10 mouse cellular contexts compared by ENCODE assay signal in the genomic region with DNA sequence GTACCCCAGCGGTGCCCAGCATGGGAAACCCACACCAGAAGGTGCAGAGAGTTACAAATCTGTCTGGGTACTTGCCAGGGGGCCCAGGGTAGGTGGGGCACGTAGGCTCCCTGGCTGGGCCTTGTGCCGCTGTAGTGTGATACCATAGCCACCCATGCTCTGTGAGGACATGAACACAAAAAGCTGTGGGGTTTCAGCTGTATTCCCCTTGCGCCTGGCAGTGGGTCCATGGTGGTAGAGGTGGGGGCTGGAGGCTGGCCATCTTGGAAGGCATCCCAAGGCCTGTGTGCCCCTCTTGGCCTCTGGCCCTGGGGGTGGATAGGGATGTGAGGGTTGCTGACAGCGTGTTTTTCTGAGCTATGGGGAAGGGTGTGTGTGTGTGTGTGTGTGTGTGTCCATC. TPM values are rescaled to one million over a fixed set of nuclear protein-coding genes. Genes with fewer than 3 reads are reported as not detected.
DNase-seq lines count a peak whose midpoint lies in the region; ATAC-seq lines count a peak whose summit lies in the region.
"Had no signal": no experiment of that assay in that cellular context is flagged by ENCODE, and none has a peak within 500 bp of the region (broad histone marks: within the 10 kb centered on the region; RNA-seq: fewer than 3 reads in every experiment).

No protein-coding gene starts in this region.

- ATAC-seq in forebrain, embryonic 15.5 days (replicated peaks) = no peak
- ATAC-seq in neural tube, embryonic 12.5 days (ENCODE audit: low FRiP score, low read depth) = no peak
- no peak for ATAC-seq in neural tube, embryonic 15.5 days (ENCODE audit: low FRiP score)
- ATAC-seq in hematopoietic stem cell, adult 5-6 weeks (replicated peaks in 1 of 2; ENCODE audit: insufficient read depth in 1 of 2, low FRiP score in 2 of 2, low TSS enrichment in 1 of 2, low read depth in 1 of 2, poor library complexity in 2 of 2, severe bottlenecking in 2 of 2) = peak; percentile 57 to 58; a peak in 3 of 4 replicates
- ATAC-seq in liver, embryonic 13.5 days (ENCODE audit: low read depth) = peak; percentile 12; the same call in 1 of the 2 replicates
- ATAC-seq: hindbrain, embryonic 16.5 days; Patski had no signal

- DNase-seq in forebrain, embryonic 10.5 days (ENCODE audit: extremely low spot score, low spot score) = no peak
- no peak for DNase-seq in liver, embryonic 13.5 days
- DNase-seq in frontal cortex, postnatal 36 days (ENCODE audit: low spot score in 2 of 2) = no peak
- DNase-seq in left cerebral cortex, adult 8-10 months (ENCODE audit: low spot score in 2 of 2) = no peak

- H3K9me3 ChIP-seq in forebrain, embryonic 10.5 days = no peaks in the 10 kb centered on the region
- H3K9me3 ChIP-seq in forebrain, embryonic 15.5 days = no peaks in the 10 kb centered on the region
- H3K9me3 ChIP-seq in neural tube, embryonic 12.5 days = no peaks in the 10 kb centered on the region
- no peaks in the 10 kb centered on the region for H3K9me3 ChIP-seq in neural tube, embryonic 15.5 days (replicated peaks)
- no peaks in the 10 kb centered on the region for H3K9me3 ChIP-seq in liver, embryonic 13.5 days (replicated peaks)

- H3K9ac ChIP-seq in forebrain, embryonic 15.5 days (replicated peaks) = no peak overlapping the region
- 0 out of 2 replicates have a peak overlapping the region, but pooled peaks have one; percentile 9 for H3K9ac ChIP-seq in neural tube, embryonic 12.5 days
- no peak overlapping the region for H3K9ac ChIP-seq in neural tube, embryonic 15.5 days (replicated peaks)
- 0 out of 2 replicates have a peak overlapping the region, but pooled peaks have one; percentile 17 for H3K9ac ChIP-seq in liver, embryonic 13.5 days

- no peak overlapping the region for H3K4me3 ChIP-seq in forebrain, embryonic 10.5 days
- H3K4me3 ChIP-seq in forebrain, embryonic 15.5 days = no peak overlapping the region
- H3K4me3 ChIP-seq in neural tube, embryonic 12.5 days = no peak overlapping the region
- no peak overlapping the region for H3K4me3 ChIP-seq in neural tube, embryonic 15.5 days (replicated peaks)
- H3K4me3 ChIP-seq in liver, embryonic 13.5 days (replicated peaks) = no peak overlapping the region

- H3K27ac ChIP-seq in forebrain, embryonic 10.5 days = peak overlapping the region; percentile 69
- no peak overlapping the region for H3K27ac ChIP-seq in forebrain, embryonic 15.5 days (replicated peaks)
- no peak overlapping the region for H3K27ac ChIP-seq in neural tube, embryonic 12.5 days
- no peak overlapping the region for H3K27ac ChIP-seq in neural tube, embryonic 15.5 days (replicated peaks)
- H3K27ac ChIP-seq in liver, embryonic 13.5 days = peak overlapping the region; percentile 80

- H3K36me3 ChIP-seq in forebrain, embryonic 10.5 days (replicated peaks) = peaks cover 47% of the 10 kb centered on the region
- no peaks in the 10 kb centered on the region for H3K36me3 ChIP-seq in forebrain, embryonic 15.5 days
- no peaks in the 10 kb centered on the region for H3K36me3 ChIP-seq in neural tube, embryonic 12.5 days
- H3K36me3 ChIP-seq in neural tube, embryonic 15.5 days = no peaks in the 10 kb centered on the region
- peaks cover 16% of the 10 kb centered on the region; the same call in 1 of the 2 replicates for H3K36me3 ChIP-seq in liver, embryonic 13.5 days

- no peaks in the 10 kb centered on the region for H3K27me3 ChIP-seq in forebrain, embryonic 10.5 days (ENCODE audit: poor library complexity, severe bottlenecking)
- no peaks in the 10 kb centered on the region for H3K27me3 ChIP-seq in forebrain, embryonic 15.5 days
- H3K27me3 ChIP-seq in neural tube, embryonic 12.5 days (replicated peaks) = no peaks in the 10 kb centered on the region
- H3K27me3 ChIP-seq in neural tube, embryonic 15.5 days (replicated peaks) = no peaks in the 10 kb centered on the region
- no peaks in the 10 kb centered on the region for H3K27me3 ChIP-seq in liver, embryonic 13.5 days
- H3K27me3 ChIP-seq: Patski had no signal

- no peak overlapping the region for H3K4me2 ChIP-seq in forebrain, embryonic 15.5 days (replicated peaks)
- no peak overlapping the region for H3K4me2 ChIP-seq in neural tube, embryonic 12.5 days (replicated peaks)
- H3K4me2 ChIP-seq in neural tube, embryonic 15.5 days = no peak overlapping the region
- no peak overlapping the region for H3K4me2 ChIP-seq in liver, embryonic 13.5 days

- peaks cover 31% of the 10 kb centered on the region for H3K4me1 ChIP-seq in forebrain, embryonic 10.5 days
- no peaks in the 10 kb centered on the region for H3K4me1 ChIP-seq in forebrain, embryonic 15.5 days
- H3K4me1 ChIP-seq in neural tube, embryonic 12.5 days = peaks cover 11% of the 10 kb centered on the region; the same call in 1 of the 2 replicates
- H3K4me1 ChIP-seq in neural tube, embryonic 15.5 days = peaks cover 9% of the 10 kb centered on the region
- peaks cover 39% of the 10 kb centered on the region for H3K4me1 ChIP-seq in liver, embryonic 13.5 days (replicated peaks)

- WGBS in forebrain, embryonic 10.5 days = 89% methylated on average over 5 of the region's 5 CpGs
- 72% methylated on average over 5 of the region's 5 CpGs for WGBS in forebrain, embryonic 15.5 days
- 84% methylated on average over 5 of the region's 5 CpGs for WGBS in neural tube, embryonic 12.5 days
- 73% methylated on average over 5 of the region's 5 CpGs for WGBS in neural tube, embryonic 15.5 days
- 61% methylated on average over 5 of the region's 5 CpGs for WGBS in liver, embryonic 13.5 days (ENCODE audit: insufficient replicate concordance)

RNA-seq across cellular contexts. Expression of gene Gprc5c, which starts 15.0 kb away (rescaled TPM):
- 31.7 and 32.3 TPM in 2 replicates for polyA plus RNA-seq in forebrain, embryonic 10.5 days (2016; fragmentation: Nextera tagmentation; extraction: Ambion mirVana)
- 6.0 and 6.2 TPM in 2 replicates for polyA plus RNA-seq in forebrain, embryonic 15.5 days (2015; fragmentation: Nextera tagmentation; extraction: Ambion mirVana)
- polyA plus RNA-seq in neural tube, embryonic 12.5 days (2016; fragmentation: Nextera tagmentation; extraction: Ambion mirVana) = 21.6 and 23.9 TPM in 2 replicates
- 8.8 and 12.0 TPM in 2 replicates for polyA plus RNA-seq in neural tube, embryonic 15.5 days (2015; fragmentation: Nextera tagmentation; extraction: Ambion mirVana)
- total RNA-seq in hematopoietic stem cell, adult 5-6 weeks (2017) = not detected in 2 replicates
- polyA plus RNA-seq in liver, embryonic 13.5 days (2015; fragmentation: Nextera tagmentation; extraction: Ambion mirVana) = 11.3 and 12.8 TPM in 2 replicates
- 1 to 10 TPM; 4.6 to 5.6 (median 5.4) TPM for total RNA-seq in left cerebral cortex, adult 8-10 months (2022)

RNA-seq across cellular contexts. Expression of gene Cd300a, which starts 23.8 kb away (rescaled TPM):
- 0.42 and 1.3 TPM in 2 replicates for polyA plus RNA-seq in forebrain, embryonic 10.5 days (2016; fragmentation: Nextera tagmentation; extraction: Ambion mirVana)
- polyA plus RNA-seq in forebrain, embryonic 15.5 days (2015; fragmentation: Nextera tagmentation; extraction: Ambion mirVana) = 0.46 and 0.88 TPM in 2 replicates
- polyA plus RNA-seq in neural tube, embryonic 12.5 days (2016; fragmentation: Nextera tagmentation; extraction: Ambion mirVana) = 0.74 and 0.87 TPM in 2 replicates
- 0.59 and 1.3 TPM in 2 replicates for polyA plus RNA-seq in neural tube, embryonic 15.5 days (2015; fragmentation: Nextera tagmentation; extraction: Ambion mirVana)
- total RNA-seq in hematopoietic stem cell, adult 5-6 weeks (2017) = 10.7 and 19.2 TPM in 2 replicates
- 4.0 and 5.5 TPM in 2 replicates for polyA plus RNA-seq in liver, embryonic 13.5 days (2015; fragmentation: Nextera tagmentation; extraction: Ambion mirVana)
- under 1 TPM; 0.40 to 0.87 (median 0.73) TPM for total RNA-seq in left cerebral cortex, adult 8-10 months (2022)

Comparison
In these comparisons a context has a peak if more than half of its experiments do, and no peak if none do; other contexts are left out.
1. H3K27ac ChIP-seq: peak in forebrain, embryonic 10.5 days (single experiment) and liver, embryonic 13.5 days (single experiment); none in forebrain, embryonic 15.5 days (single experiment), neural tube, embryonic 12.5 days (single experiment) and neural tube, embryonic 15.5 days (single experiment).
2. H3K9ac ChIP-seq: peak in neural tube, embryonic 12.5 days (single experiment) and liver, embryonic 13.5 days (single experiment); none in forebrain, embryonic 15.5 days (single experiment) and neural tube, embryonic 15.5 days (single experiment).
3. ATAC-seq: peak in hematopoietic stem cell, adult 5-6 weeks (2 of 2) and liver, embryonic 13.5 days (single experiment); none in forebrain, embryonic 15.5 days (single experiment), neural tube, embryonic 12.5 days (single experiment) and neural tube, embryonic 15.5 days (single experiment).